Mouse (Mus musculus) G1E (cell line): ENCODE results near the gene Cyb561d1. TPM values are rescaled to one million over a fixed set of nuclear protein-coding genes. Genes with fewer than 3 reads are reported as not detected.
A peak's percentile ranks its signal among the peaks of the same experiment; 100 is the strongest.

Experiments used
- ATAC-seq: 2 replicates; pipeline ENCODE4 v1.8.0; 2016; ENCODE audit warnings: mild to moderate bottlenecking; ENCODE audit not compliant: insufficient number of reproducible peaks, poor library complexity, low FRiP score, severe bottlenecking; ENCODE audit errors: extremely low read depth
- DNase-seq: peaks from one replicate; pipeline ENCODE4 v3.0.0; 2012; ENCODE audit warnings: low spot score
- H3K27me3 ChIP-seq: 2 replicates; pipeline ENCODE4 v1.6.1; 2012; ENCODE audit warnings: mild to moderate bottlenecking, low read length, inconsistent platforms; ENCODE audit not compliant: insufficient read depth
- H3K36me3 ChIP-seq: replicated peaks from 2 replicates; pipeline ENCODE3; 2012; ENCODE audit warnings: mild to moderate bottlenecking, inconsistent platforms
- H3K4me1 ChIP-seq: 2 replicates; pipeline ENCODE4 v1.6.1; 2012; ENCODE audit warnings: low read depth, low read length, inconsistent platforms, mixed read lengths; ENCODE audit not compliant: insufficient read depth
- H3K4me3 ChIP-seq: 2 replicates; pipeline ENCODE4 v1.5.1; 2012; ENCODE audit warnings: low read depth, mild to moderate bottlenecking, inconsistent platforms, low read length, moderate library complexity, mixed read lengths
- H3K9me3 ChIP-seq: replicated peaks from 2 replicates; pipeline ENCODE4 v1.6.1; 2012; ENCODE audit warnings: inconsistent platforms
- CTCF ChIP-seq: IDR thresholded peaks from 2 replicates; pipeline ENCODE4 v1.5.1; 2012; ENCODE audit warnings: low read depth, low read length, inconsistent platforms, mixed read lengths
- GATA1 ChIP-seq: IDR thresholded peaks from 2 replicates; pipeline ENCODE4 v1.6.1; 2012; ENCODE audit warnings: borderline replicate concordance, low read length, inconsistent platforms, mixed read lengths
- GATA2 ChIP-seq: IDR thresholded peaks from 2 replicates; pipeline ENCODE4 v1.6.1; 2012; ENCODE audit warnings: low read depth, low read length, inconsistent platforms, borderline replicate concordance
- POLR2AphosphoS5 ChIP-seq: IDR thresholded peaks from 2 replicates; pipeline ENCODE4 v1.6.1; 2012; ENCODE audit warnings: low read depth, low read length, inconsistent platforms; ENCODE audit not compliant: insufficient replicate concordance
- TAL1 ChIP-seq: conservative IDR thresholded peaks from 2 replicates; pipeline ENCODE4 v1.6.1; 2012; ENCODE audit warnings: low read depth, low read length, inconsistent platforms, mixed read lengths
- polyA plus RNA-seq: library from polyadenylated mRNA; stranded (reverse); fragments of >175 nt; gene quantifications from 2 replicates; pipeline ENCODE4 v1.2.3, GENCODE M21; 2012
- total RNA-seq, 2 experiments: library from RNA; stranded (forward) in 1 of 2; stranded (reverse) in 1 of 2; fragments of 200-1000 nt in 1 of 2; fragments of >200 nt in 1 of 2; fragmentation: Nextera tagmentation in 1 of 2; gene quantifications; 2 replicates each; pipeline ENCODE4 v1.2.3; 2014 to 2017

The Cyb561d1 gene
- total and polyA plus RNA-seq, 3 experiments = 3.4 to 6.3 (median 3.9) TPM

DNA sequence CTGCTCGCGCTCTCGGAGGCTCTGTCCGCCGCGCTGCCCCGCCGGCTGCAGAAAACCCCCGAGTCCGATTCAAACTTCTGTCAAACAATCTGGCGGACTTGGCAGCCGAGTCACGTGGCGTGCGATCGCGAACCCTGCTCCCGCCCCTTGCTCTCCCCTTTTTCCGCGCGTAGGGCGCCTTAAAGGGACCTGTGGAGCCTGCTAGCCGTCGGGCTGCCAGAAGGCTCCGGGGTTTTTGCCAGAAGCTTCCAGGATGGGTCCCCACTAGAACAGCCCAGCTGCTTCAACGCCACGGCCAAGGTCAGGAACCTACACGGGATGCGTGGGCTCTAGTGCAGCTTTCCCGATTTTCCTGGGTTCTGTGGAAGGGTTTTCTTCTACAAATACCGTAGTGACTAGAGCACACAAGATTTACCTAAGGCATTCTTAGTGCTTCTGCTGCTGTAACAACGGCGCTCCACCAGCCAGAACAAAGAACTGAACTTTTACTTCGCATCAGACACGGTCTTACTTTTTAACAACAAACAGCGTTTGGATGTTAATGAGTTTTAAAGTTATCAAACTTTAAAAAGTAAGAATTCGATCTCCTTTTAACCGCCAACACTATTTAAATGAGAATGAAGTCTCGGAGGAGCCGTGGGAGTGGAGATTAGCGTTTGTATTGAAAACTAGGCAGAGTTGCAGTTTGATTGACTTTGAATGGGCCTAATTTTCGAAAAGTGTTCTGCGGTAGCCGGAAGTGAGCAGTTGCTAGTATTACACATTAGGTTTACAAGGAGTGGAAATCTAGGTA lies 25.7 kb upstream of the Cyb561d1 start, which contains the start of gene Sypl2:
Gene Sypl2, minus strand, starts transcription at position 91 of the 793 bp plus-strand sequence.
- Histone ChIP-seq H3K4me3 (no peak within 1 kb of the TSS), H3K36me3 (no peaks in the 10 kb centered on the region), H3K27me3 (peaks cover 23% of the 10 kb centered on the region), H3K9me3 (0 out of 2 replicates have a peak, but pooled peaks cover 5% of the 10 kb centered on the region), H3K4me1 (no peaks in the 10 kb centered on the region)
- TF ChIP-seq POLR2AphosphoS5 (no peak), TAL1 (no peak)
- no peak for ATAC-seq
- DNase-seq = no peak

DNA sequence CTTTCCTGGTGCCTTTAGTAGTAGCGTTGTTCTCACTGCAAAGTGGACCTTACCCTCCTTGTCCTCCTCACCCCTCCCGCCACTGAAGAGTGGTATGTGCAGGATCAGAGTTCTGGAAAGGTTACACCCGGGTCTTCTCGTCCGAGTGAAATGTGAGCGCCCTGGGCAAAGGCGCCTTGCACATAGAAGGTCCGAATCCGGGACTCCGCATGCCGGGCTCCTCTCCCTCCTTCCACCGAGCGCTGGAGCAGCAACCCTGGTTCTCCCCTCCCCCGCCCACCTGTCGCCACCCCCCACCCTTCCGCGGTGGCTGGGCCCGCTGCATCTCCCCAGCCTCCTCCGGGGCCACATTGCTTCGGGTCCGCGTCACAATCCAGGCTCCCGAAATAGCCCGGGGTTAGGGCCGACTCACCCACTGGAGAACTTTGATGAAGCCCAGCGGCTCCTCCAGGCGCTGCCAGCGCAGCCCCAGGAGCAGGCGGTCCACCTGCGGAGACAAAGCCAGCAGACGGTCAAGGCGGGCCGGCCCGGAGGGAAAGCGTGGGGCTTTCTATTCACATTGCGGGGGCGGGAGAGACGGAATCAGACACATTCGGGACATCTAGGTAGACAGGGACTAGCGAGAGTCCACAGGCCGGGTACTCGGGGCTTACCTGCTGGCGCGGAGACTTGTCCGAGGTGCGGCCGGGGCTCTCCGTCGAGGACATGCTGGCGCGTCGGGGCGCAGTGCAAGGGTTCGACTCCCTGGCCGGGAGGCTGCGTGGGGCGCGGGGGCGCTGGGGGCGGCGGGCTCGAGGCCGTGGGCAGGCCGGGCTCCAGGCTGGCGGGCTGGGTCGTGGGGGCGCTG lies 24.9 kb upstream of the Cyb561d1 start:
- Histone ChIP-seq H3K9me3 (0 out of 2 replicates have a peak, but pooled peaks cover 5% of the 10 kb centered on the region), H3K4me3 (no peak overlapping the region), H3K27me3 (peaks cover 25% of the 10 kb centered on the region), H3K4me1 (no peaks in the 10 kb centered on the region), H3K36me3 (no peaks in the 10 kb centered on the region)
- no peak for ATAC-seq
- no peak for DNase-seq
- no peak for TF ChIP-seq GATA2
- no peak for TF ChIP-seq TAL1
- no peak for TF ChIP-seq GATA1
- TF ChIP-seq CTCF = no peak
- no peak for TF ChIP-seq POLR2AphosphoS5

DNA sequence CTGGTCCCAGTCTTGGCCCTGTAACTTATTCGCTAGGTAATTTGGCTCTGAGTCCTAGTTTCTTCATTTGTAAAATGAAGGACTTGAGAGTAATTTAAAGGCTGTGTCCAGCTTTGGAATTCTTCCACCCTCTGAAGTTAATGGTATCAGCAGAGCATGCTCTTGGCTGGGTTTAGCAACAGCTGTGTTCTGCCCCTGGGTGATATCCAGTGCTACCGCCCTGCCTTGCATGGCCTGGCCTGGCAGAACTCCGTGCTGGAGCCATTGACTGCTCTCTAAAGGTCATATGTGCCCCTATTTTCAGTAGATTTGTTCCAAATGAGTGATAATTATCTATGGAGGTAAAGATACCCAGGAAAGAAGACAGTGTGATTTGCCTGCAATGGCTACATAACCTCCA lies 19.6 kb upstream of the Cyb561d1 start:
- Histone ChIP-seq H3K36me3 (no peaks in the 10 kb centered on the region), H3K4me1 (no peaks in the 10 kb centered on the region), H3K27me3 (peaks cover 23% of the 10 kb centered on the region), H3K4me3 (no peak overlapping the region), H3K9me3 (no peaks in the 10 kb centered on the region)
- no peak for DNase-seq
- TF ChIP-seq GATA1 (no peak), CTCF (no peak), TAL1 (no peak), GATA2 (no peak), POLR2AphosphoS5 (no peak)
- ATAC-seq = no peak

GRCm38 (mm10) chr3:108214734-108215133 lies 13.7 kb upstream of the Cyb561d1 start:
- TF ChIP-seq CTCF (no peak), POLR2AphosphoS5 (no peak), TAL1 (no peak), GATA1 (no peak)
- Histone ChIP-seq H3K4me1 (peaks cover 17% of the 10 kb centered on the region), H3K4me3 (no peak overlapping the region), H3K9me3 (no peaks in the 10 kb centered on the region), H3K36me3 (no peaks in the 10 kb centered on the region), H3K27me3 (peaks cover 9% of the 10 kb centered on the region; the same call in 1 of the 2 replicates)
- ATAC-seq (no peak), DNase-seq (no peak)

- Histone ChIP-seq H3K4me3 (no peak overlapping the region), H3K4me1 (peaks cover 34% of the 10 kb centered on the region), H3K36me3 (peaks cover 15% of the 10 kb centered on the region), H3K27me3 (peaks cover 5% of the 10 kb centered on the region; the same call in 1 of the 2 replicates), H3K9me3 (no peaks in the 10 kb centered on the region)
- no peak for ATAC-seq
- no peak for TF ChIP-seq CTCF
- TF ChIP-seq TAL1 = no peak
- TF ChIP-seq POLR2AphosphoS5 = no peak
- no peak for TF ChIP-seq GATA1
- no peak for DNase-seq
Measured at GRCm38 (mm10) chr3:108212406-108212805, 11.4 kb upstream of the Cyb561d1 start.

- Histone ChIP-seq H3K4me1 (peaks cover 34% of the 10 kb centered on the region), H3K9me3 (no peaks in the 10 kb centered on the region), H3K36me3 (peaks cover 21% of the 10 kb centered on the region), H3K4me3 (no peak overlapping the region), H3K27me3 (peaks cover 5% of the 10 kb centered on the region; the same call in 1 of the 2 replicates)
- DNase-seq (no peak), ATAC-seq (no peak)
- TF ChIP-seq GATA2 = no peak
- no peak for TF ChIP-seq TAL1
- no peak for TF ChIP-seq CTCF
- TF ChIP-seq GATA1 = no peak
- no peak for TF ChIP-seq POLR2AphosphoS5
Measured at GRCm38 (mm10) chr3:108211845-108212244, 10.8 kb upstream of the Cyb561d1 start.

DNA sequence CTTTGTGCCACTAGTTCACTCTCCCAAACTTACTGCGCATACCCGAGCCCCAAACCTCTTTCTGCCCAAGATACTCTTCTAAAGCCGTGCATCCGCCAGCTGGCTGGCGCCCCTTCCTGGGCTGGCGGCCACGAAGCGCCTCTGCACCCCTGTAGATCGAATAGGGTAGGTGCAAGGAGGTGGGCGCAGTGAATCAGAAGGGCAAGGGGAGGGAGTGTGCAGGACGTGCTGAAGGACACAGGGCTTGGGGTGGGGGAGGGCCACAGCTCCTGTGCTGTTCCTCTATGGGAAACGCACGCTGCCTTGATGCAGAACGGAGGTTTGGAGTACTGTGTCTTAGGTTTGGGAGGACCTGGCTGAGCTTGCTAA lies 9.7 kb upstream of the Cyb561d1 start, which contains the start of gene Atxn7l2:
Gene Atxn7l2, minus strand, starts transcription at position 164 of the 369 bp plus-strand sequence.
- Histone ChIP-seq H3K36me3 (peaks cover 32% of the 10 kb centered on the region), H3K27me3 (no peaks in the 10 kb centered on the region; the same call in 1 of the 2 replicates), H3K9me3 (no peaks in the 10 kb centered on the region), H3K4me3 (peak within 1 kb of the TSS; percentile 77), H3K4me1 (peaks cover 34% of the 10 kb centered on the region)
- 0 out of 2 replicates have a peak, but pooled peaks have one; percentile 20 for TF ChIP-seq POLR2AphosphoS5
- TF ChIP-seq GATA1 = no peak
- DNase-seq (peak; percentile 74), ATAC-seq (peak; percentile 68)
